Mouse (Mus musculus) embryo, embryonic 11 days (tissue): Measurements from ENCODE around the gene Snapin.

Experiments used
- DNase-seq: peaks from one replicate; pipeline ENCODE4 v3.0.0-alpha.2; 2015

Gene Snapin

DNA sequence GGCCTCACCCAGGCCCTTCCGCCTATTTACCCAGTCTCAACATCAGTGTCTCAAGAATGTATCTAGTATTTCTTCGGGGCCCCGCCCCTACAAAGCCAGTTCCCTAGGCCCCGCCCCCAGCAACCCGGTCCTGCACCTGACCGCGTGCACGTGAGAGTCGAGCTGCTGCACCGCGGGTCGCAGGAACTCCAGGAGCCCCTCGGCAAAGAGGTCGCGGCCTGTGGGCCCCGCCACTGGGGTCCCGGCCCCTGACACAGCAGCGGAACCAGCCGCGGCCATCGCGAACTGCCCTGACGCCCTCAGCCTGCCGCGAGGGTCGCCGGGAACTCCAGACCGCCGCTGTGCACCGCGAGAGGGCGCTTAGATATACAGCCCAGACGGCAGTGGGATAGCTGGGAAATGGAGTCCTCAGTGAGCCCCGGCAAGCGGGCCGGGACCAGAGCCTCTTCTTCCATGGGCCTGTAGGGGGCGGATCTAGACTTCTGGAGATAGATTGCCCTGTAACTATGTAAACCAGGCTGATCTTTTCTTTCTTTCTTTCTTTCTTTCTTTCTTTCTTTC lies at the start of gene Snapin:
Gene Snapin (minus strand): TSS at position 338 of the 561 bp plus-strand sequence.
- DNase-seq, result peak; percentile 97

DNA sequence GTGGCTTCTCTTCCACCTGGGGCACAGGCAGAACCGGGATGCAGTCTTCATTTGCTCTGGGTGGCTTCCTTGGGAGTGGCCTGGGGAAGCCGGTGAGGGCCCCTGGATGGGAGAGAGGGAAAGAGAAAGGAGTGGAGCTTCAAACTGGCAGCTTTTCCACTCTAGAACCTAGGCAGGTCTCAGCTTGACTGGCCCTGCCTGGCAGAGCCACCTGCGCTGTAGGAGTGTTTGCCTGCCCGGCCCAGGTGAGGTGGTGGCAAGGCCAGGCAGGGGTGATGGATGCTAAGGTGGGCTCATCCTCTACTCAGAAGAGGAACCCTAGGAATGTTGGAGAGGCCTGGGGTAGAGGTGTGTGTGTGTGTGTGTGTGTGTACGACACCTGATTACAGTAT lies 47.1 kb upstream of the Snapin start:
- no peak for DNase-seq

DNA sequence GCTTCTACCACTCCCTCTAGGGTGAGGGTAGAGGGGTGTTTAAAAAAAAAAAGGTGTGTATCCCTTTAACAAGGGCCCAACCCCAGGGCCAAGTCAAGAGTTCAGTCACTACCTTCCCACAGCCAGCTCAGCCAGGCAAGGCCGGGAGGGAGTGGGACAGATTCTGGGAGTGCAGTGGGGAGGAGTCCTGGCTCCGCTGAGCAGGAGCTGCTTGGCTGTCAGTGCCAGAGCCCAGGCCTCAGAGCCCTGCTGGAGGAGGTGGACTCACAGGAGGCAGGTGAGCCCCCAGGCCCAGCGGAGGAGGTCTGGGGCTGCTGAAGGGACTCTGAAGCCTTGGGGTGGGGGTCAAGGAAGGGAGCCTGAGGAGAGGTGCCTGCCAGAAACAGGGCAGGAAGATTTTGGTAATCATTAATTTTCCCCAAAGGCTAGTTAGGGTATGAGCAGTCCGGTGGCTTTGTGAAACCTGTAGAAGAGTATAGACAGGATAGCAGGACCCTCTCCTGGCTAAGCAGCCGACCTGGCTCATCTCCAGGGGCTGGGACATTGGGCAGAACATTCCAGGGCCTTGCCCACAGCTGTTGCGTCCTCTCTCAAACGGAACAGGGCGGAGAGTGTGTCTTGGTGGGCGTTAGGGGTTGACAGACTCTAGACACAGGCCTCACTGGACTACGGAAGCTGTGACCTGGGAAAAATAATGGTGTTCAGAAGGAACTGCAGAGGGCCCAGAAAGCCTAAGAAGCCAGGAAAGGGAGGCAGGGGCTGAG lies 46.5 kb upstream of the Snapin start, which contains the start of gene S100a16:
Gene S100a16 (plus strand): TSS at position 114 of the 764 bp plus-strand sequence.
- DNase-seq, result peak; percentile 18

DNA sequence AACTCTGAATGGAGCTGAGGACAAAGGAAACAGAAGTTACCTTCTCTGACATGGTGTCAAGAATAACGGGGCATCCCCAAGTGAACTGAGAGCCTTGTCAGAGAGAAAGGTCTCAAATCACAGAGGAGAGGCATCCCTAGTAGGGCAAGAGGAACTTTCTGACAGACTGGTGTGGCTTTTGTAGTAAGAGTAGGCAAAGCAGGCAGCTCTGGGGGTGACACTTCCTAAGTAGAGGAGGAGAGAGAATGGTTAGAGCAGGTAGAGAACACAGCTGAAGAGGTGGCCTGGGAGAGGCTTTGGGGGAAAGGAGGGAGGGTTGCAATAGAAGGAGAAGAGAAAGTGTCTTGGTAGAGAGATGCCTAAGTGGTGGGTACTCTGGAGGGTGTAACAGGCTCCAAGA lies 44.6 kb upstream of the Snapin start:
- DNase-seq, result no peak

DNA sequence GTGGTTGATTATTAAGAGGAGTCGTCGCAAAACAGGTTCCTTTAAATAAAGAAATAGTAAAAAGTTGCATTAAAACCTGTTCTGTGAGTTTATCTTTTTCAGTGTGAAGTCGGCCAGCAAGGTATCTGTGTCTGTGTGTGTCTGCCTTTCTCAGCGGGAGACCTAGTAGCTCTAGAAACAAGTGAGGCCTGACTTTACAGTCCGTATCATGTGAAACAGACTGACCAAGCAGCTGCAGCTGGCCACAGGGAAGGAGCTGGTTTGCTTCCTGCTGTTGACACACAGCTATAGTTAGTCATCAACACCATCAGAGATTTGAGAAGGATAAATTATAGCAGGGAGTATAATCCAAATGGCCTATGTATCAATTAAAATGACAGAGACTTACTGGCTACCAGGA lies 40.9 kb upstream of the Snapin start:
- DNase-seq, result no peak

DNA sequence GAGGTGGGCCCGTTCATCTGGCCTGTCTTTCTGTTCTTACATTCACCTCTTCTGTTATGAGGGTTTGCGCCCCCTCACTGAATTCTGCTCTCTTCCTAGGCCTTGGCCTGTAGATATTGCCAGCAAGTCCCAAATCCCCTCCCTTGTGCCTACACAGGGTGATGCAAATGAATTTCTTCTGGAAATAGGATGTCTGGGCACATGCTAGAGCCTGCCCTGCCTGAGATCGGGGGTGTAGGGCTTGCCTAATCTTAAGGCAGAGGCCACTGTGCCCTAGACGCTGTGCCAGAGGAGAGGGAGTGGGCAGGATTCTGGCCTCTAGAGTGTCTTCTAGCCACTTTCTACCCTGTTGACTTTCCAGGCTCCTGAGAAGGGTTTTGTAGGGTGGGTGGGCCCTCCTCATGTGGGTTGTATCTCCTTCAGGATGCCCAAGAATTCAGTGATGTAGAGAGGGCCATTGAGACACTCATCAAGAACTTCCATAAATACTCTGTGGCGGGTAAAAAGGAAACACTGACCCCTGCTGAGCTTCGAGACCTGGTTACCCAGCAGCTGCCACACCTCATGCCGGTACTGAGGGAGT lies 36.5 kb upstream of the Snapin start:
- DNase-seq, result no peak

DNA sequence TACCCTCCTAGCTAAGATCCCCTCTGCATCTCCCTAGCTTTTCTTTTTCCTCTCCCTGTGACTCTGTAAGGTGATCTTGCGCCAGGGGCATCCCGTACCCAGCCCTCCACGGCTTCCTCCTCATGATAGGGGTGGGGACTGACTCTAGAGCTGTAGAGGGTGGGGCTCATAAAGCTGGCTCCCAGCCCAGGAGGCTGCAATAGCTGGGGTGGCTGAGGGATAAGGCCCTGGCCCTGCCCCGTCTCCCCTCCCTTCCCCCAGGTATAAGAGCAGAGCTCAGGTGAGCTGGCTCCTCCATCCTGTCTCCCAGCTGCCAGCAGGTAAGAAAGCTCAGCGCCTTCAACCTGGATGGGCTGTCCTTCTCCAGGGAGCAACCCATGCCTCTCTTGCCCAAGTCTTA lies 35.7 kb upstream of the Snapin start, which contains the start of gene S100a14:
Gene S100a14 (plus strand): TSS at position 277 of the 400 bp plus-strand sequence.
- DNase-seq, result no peak

DNA sequence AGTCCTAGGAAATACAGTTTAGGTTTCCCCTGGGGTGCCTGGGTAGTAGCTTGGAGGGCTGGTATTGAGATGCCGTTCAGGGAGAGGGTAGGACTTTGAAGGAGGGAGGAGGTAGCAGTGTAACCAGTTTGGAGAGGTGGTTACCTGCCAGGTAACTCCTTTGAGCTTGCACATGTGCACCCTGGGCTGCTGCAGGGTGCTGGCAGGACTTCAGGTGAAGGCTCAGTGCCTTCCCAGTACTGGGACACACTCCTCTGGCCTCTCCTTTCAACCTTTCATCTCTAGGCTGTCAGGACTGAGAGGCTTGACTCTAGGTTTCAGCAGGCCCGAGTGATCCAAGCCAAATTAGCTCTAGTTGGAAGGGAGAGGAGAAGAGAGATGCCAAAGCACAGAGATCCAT lies 35.2 kb upstream of the Snapin start:
- no peak for DNase-seq

DNA sequence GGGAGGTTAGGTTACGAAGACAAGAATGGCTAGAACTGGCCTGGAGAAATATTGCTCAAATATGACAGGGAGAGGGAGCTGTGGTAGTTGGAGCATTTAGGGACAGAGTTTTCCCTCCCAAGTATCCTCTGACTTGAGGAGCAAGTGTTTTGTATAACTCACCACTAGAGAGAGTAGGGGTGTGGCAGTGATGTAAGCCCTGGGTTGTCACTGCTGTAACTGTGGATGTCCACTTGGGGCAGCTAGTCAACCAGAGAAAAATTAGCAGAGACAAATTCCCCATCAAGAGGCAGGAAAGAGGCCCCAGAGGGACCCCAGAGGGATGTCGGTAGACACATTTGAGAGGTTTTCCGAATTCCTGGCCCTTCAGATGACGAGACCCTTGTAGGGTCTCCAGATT lies 34.6 kb upstream of the Snapin start:
- DNase-seq, result peak; percentile 46

DNA sequence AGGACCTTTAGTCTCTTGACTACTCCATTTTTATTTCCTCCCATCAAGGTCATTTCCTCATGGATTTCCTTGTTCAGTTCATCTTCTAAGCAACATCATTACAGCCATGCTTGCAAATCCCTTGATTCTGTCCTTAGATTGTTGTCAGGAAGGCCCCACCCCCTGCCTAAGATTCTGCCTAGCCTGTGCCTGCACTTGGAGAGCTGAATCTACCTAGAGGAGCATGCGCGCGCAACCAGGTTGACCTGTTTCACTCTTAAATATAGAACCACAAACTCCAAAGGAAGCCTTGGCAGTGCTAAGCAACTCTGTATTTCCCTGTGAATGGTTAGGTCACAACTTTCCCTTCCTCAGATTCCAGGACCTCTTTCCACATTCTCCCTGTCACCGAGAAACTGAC lies 26.9 kb upstream of the Snapin start:
- DNase-seq, result no peak

DNA sequence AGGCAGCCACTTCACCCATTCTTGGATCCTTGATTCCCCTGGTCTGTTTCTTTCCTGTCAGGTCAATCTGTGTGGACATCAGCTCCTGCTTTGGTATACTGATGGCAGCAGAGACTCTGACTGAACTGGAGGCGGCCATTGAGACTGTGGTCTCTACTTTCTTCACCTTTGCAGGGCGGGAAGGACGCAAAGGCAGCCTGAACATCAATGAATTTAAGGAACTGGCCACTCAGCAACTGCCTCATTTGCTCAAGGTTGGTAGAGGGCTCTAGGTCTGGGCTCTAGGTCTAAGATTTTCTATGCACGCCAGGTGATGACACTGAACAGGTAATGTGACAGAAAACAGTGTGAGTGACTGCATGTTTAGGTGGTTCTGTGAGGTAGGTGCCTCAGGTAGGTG lies 25.0 kb upstream of the Snapin start:
- no peak for DNase-seq

DNA sequence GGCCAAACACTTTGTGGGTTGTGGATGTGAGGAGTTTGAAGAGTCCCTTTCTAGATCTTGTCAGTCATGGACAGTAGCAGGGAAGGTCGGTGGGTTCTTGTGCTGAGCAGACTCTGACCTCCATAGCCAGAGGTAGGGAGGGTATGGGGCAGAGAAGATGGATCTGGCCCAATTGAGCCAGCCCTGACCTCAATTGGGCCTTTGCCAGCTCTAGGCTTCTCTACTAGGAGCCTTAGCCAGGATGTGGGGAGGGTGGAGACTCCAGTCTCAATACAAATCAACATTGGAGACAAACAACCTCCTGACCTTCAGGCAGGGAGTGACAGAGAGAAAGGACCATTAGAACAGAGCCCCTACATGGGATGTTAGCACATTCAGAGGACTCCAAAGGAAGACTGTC lies 24.4 kb upstream of the Snapin start:
- no peak for DNase-seq

DNA sequence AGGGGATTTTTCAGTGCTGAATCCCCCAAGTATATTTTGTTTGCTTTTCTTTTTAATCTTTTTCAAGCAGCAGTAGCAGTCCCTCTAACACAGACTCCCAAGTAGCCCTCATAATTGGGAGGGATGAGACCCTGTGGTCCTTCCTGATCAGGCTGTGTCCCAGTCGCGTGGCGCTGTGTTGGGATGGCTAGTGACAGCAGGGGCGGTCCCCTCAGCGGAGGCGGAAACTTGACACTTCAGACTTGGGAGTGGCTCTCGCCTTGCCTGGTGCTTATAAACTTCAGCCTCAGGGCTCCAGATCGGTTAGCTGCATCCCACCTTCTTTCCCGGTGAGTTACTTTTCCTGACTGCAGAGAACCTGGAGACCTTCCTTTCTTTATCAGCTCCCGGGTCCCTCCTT lies 23.9 kb upstream of the Snapin start:
- DNase-seq, result peak; percentile 84

DNA sequence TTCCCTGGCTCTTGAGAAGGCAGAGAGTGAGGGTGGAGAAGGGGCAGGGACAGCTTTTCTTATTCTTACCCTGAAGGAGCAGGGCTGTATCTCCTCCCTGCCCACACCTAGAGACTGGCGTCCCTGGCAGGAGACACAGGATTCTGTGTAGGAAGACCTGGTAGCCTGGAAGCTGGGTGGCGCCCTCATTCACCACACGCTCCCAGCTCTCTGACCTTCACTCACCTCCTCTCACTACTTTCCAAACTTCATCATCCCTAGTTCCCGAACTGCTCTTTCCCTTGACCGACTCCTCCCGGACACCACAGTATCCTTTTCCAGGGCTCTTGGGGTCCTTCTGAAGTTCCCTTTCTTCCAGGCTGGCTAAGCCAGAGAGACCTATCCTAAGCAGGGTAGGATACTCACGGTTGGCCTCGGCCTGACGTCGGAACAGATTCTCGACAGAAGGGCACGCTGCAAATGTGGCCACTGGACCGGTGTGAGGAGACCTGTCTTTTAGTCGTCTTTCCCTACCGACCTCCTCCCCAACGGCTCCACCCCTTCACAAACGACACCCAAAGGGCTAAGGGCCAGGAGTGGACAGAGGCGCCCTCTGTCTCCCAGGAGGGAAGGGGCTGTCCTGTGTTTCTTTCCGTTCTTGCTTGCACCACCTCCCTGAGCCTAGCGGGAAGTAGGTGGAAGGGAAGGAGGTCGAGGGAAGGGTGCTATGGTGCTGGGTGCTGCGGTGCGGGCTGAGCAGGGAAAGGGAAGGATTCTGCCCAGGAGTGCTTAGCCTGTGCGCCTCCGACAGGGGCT lies 23.2 kb upstream of the Snapin start, which contains the start of the genes S100a1 and S100a13:
Gene S100a1 (minus strand): TSS at position 597 of the 795 bp plus-strand sequence.
Gene S100a13 (plus strand): TSS at position 640 of the 795 bp plus-strand sequence.
- peak; percentile 37 for DNase-seq

DNA sequence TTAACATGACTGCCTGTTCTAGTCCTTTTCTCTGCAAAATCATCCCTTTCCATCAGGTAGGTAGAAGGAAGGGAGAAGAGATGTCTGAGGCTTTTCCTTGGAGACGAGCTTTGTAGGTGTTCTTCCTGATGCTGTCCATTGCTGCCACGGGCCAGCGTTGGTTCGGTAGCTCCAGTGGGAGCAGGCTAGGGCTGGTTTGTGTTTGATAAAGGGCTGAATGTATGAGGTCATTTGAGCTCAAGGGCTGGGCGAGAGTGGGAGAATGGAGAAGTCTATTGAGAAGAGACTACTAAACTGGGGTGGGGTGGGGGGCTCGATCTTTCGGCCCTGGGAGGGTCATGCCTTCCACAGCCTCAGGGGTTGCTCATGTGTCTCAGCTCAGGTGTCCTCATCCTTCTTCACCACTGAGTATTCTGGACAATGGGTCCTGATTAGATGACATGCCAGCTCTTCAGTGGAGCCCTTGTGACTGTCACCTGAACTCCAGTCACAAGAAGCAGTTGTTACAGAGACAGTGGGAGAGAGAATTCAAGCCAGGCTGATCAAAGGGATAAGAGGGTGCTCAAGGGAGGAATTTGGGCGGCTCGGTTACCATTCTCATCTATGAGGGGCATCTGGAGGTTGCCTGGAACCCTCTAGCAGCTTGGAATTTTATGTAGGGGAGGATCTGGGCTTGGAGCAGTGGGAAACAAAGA lies 22.3 kb upstream of the Snapin start:
- DNase-seq, result no peak

DNA sequence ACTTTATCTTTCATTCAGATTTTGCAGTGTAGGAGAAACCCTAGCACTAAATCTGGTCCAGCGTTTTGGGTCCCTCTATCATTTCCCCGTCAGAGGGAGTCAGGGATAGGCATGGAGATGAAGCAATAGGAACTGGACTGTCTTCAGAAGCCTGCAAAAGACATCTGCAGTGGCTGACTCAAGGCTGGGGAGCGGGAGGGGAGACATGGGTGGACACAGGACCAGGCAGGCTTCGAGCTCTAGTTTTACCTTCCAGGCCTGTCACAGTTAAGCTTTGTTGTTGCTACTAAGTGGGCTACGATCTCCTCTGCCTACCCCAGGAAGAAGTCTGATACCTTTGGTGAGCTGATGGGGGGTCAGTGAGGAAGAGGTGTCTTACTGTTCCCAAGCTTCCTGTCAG lies 21.4 kb upstream of the Snapin start:
- DNase-seq, result no peak

DNA sequence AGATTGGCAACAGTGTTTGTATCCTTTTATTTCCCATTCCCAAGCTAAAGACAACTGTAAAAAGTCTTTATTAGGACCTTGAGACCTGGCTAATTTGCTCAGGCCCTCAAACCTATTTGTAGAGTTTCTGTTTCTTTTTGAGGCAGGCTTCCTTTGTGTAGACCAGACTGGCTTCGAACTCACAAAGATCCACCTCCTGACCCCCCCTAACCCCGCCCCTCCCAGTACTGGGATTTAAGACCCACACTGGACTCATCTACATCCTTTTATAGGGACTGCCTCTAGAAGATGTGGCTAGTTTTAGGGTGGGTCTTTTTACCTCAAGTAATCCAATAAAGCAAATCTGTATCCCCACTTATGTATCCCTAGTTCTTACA lies 18.9 kb upstream of the Snapin start:
- no peak for DNase-seq

DNA sequence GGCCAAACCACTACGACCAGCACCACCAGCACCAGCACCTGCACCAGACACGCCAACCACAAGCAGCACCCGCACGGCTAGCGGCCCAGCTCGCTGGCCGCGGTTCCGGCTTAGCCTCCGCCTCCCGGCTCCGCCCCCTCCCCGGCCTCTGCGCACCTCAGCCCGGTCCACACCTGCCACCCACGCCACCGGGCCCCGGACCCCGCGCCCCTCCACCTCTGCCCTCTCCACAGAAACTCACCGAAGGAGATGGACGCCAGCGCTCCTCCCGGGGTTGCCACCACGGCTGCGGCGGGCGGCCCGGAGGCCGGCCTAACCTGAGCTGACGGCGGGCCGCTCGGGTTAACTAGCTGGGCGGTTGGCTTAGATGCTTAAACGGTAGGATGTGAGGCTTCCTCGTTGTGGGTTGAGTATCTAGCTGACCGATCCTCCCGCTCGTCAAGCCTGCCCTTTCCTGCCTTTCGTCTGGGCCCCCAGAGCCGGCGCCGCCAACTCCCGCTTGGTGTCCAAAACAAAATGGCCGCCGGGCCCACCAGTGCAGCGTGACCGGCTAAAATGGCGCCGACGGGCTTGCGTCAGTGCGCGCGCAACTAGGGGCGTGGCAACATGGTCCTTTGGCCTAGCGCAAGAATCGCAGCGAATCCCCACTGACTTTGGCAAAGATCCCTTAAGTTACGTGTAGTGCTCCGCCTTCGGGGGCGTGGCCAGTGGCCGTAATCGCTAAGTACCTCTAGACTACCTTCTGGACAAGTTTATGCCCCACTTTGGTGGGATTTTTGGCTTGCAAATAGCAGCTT lies 18.3 kb upstream of the Snapin start, which contains the start of gene Chtop:
Gene Chtop (minus strand): TSS at position 549 of the 797 bp plus-strand sequence.
- peak; percentile 100 for DNase-seq

DNA sequence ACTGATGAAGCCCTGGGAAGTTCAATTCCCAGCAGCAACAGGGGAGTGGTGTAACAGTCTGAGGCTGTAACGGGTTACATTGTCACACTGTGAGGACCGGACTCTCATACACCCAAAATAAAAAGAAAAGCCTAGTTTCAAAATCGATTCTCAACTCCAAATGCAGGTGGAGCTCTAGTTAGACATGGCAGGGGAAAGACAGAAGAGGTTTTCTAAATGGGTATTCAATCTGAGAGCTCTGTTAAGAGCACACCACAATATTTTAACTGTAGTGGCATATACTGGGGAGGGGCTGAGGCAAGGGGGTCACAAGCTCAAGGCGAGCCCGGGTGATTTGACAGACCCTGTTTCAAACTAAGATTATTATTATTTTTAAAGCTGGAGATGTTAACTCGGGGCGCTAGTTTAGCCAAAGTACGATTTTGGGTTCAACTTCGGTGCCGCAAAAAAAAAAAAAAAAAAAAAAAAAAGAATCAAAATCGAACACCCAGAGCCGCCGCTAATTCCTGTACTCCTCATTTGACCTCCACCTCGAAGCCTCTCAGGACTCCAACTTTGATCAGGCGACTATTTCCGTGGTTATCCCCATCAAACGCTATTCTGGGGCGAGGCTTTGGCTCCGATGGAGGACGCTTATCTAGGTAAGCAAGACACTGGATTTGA lies 17.6 kb upstream of the Snapin start:
- DNase-seq, result no peak

DNA sequence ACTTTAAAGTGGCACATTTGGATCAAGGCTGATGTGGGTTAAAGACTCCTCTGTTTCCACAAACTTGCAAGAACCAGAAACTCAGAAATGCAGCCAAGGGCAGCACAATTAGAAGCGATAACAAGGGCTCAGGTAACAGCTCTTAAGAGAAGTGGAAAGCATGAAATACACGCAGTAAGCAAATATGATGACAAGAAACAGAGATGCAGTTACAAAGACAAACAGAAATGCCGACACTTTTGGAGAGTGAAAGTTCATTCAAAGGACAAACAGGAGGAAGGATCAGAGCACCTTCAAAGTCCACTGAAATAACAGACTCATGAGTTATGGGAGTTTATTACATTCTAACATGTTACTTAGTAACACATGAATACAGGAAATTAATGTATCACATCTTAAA lies 15.5 kb upstream of the Snapin start:
- no peak for DNase-seq

DNA sequence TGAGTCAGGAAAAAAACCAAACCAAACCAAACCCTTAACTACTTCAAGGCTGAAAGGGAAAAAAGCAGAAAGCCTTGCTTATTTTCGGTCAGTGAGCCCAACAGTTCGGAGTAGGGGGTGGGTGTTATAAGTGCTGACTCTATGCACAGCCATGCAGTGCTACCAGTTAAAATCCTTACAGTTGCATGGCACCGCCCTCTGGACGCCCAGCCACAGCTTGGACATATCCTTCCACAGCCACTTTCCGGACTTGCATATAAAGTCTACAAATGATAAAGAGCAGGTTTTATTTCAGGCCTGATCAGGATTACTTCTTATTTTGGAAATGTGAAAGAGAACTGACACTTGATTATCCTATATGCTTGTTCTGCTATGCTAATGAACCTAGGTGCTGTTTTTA lies 14.4 kb upstream of the Snapin start:
- no peak for DNase-seq
